Mouse (Mus musculus) embryonic facial prominence, embryonic 11.5 days (tissue): ENCODE results near the gene Pxmp2. TPM values are rescaled to one million over a fixed set of nuclear protein-coding genes. Genes with fewer than 3 reads are reported as not detected.
A peak's percentile ranks its signal among the peaks of the same experiment; 100 is the strongest.

Experiments
- ATAC-seq: fragments of 200-750 bp; cut with Nextera tagmentation; replicated peaks from 2 replicates; pipeline ENCODE4 v1.8.0; 2017; ENCODE audit warnings: low read depth; ENCODE audit not compliant: insufficient number of reproducible peaks, low FRiP score, low TSS enrichment
- DNase-seq: peaks from one replicate; pipeline ENCODE4 v3.0.0-alpha.2; 2015; ENCODE audit warnings: low spot score
- H3K27ac ChIP-seq: fragments of 300-500 bp; sonication (generic); replicated peaks from 2 replicates; pipeline ENCODE4 v1.5.1; 2014; ENCODE audit warnings: mild to moderate bottlenecking, low read depth, low read length, control low read depth
- H3K27me3 ChIP-seq: fragments of 300-500 bp; sonication (generic); 2 replicates; pipeline ENCODE4 v1.6.1; 2014; ENCODE audit warnings: mild to moderate bottlenecking, low read length, moderate library complexity, mixed read lengths; ENCODE audit not compliant: control insufficient read depth, insufficient read depth
- H3K36me3 ChIP-seq: fragments of 300-500 bp; sonication (generic); replicated peaks from 2 replicates; pipeline ENCODE4 v1.6.1; 2014; ENCODE audit warnings: low read depth, mild to moderate bottlenecking, low read length, moderate library complexity, mixed read lengths; ENCODE audit not compliant: control insufficient read depth, insufficient read depth
- H3K4me1 ChIP-seq: fragments of 300-500 bp; sonication (generic); 2 replicates; pipeline ENCODE4 v1.6.1; 2014; ENCODE audit warnings: low read length, mixed read lengths; ENCODE audit not compliant: control insufficient read depth, insufficient read depth
- H3K4me2 ChIP-seq: fragments of 300-500 bp; sonication (generic); 2 replicates; pipeline ENCODE4 v1.6.1; 2014; ENCODE audit warnings: low read depth, mild to moderate bottlenecking, control low read depth, low read length, moderate library complexity
- H3K4me3 ChIP-seq: fragments of 300-500 bp; sonication (generic); 2 replicates; pipeline ENCODE4 v1.5.1; 2014; ENCODE audit warnings: low read depth, low read length, control low read depth
- H3K9ac ChIP-seq: fragments of 300-500 bp; sonication (generic); replicated peaks from 2 replicates; pipeline ENCODE4 v1.6.1; 2014; ENCODE audit warnings: mild to moderate bottlenecking, control low read depth, low read length
- H3K9me3 ChIP-seq: fragments of 300-500 bp; sonication (generic); replicated peaks from 2 replicates; pipeline ENCODE4 v1.6.1; 2016; ENCODE audit warnings: mild to moderate bottlenecking, low read length, inconsistent platforms, mixed read lengths; ENCODE audit not compliant: control insufficient read depth
- WGBS: fragments of 180-500 bp; shearing (Covaris S2); extraction: QIAGEN DNeasy Blood & Tissue Kit; methylation state at CpG from one replicate; pipeline ENCODE4 v1.1.7; 2014; 5-methylcytosine and 5-hydroxymethylcytosine counted together
- polyA plus RNA-seq: library from polyadenylated mRNA; unstranded; fragments of >200 nt; fragmentation: Nextera tagmentation; extraction: Ambion mirVana; gene quantifications from 2 replicates; pipeline ENCODE4 v1.2.1, GENCODE M21; 2014

The Pxmp2 gene
- 7.8 and 9.7 TPM in 2 replicates for polyA plus RNA-seq

DNA sequence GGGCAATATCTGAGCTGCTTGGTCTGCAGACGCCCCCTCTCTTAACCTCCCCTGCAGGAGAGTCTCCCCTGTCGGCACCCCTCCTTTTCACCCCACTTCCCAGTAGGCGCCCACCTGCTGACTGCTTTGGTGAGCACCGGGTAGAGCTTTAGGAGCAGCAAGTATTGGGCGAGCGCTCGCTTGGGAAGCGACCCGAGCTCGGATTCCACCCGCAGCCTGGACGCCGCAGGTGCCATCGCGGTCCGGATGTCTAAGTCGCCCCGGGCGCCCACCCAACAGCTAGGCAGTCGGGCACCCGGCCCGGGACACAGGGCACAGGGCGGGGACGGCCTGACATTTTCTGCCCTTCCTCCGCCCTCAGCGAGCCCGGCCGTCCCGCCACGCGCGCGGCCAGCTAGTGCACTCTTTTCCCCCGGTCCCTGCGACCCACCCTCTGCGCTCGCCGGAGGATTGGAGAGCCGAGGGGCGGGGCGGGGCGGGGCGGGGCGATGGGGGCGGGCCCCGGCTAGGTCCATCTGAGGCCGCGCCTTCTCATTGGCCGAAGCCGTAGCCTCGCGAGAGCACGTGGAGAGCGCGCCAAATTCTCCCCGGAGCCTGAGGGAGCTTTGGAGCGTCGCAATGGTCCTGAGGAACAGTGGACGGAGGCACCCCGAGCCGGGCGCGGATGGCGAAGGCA lies at the start of gene Pxmp2, which contains the start of gene Pole:
TSS of gene Pxmp2 (minus strand) at position 417 of the 676 bp plus-strand sequence.
TSS of gene Pole (plus strand) at position 537 of the 676 bp plus-strand sequence.
- H3K4me1 ChIP-seq: no peaks in the 10 kb centered on the region
- peak within 1 kb of the TSS; percentile 66 for H3K4me3 ChIP-seq
- no peaks in the 10 kb centered on the region; the same call in 1 of the 2 replicates for H3K36me3 ChIP-seq
- WGBS: under 1% methylated on average over 55 of the region's 64 CpGs
- DNase-seq: peak; percentile 96
- peaks cover 8% of the 10 kb centered on the region; the same call in 1 of the 2 replicates for H3K27me3 ChIP-seq
- no peaks in the 10 kb centered on the region for H3K9me3 ChIP-seq
- H3K27ac ChIP-seq: peak within 1 kb of the TSS; percentile 38; the same call in 1 of the 2 replicates
- peak; percentile 96 for ATAC-seq
- peak within 1 kb of the TSS; percentile 90 for H3K4me2 ChIP-seq
- H3K9ac ChIP-seq: peak within 1 kb of the TSS; percentile 85

DNA sequence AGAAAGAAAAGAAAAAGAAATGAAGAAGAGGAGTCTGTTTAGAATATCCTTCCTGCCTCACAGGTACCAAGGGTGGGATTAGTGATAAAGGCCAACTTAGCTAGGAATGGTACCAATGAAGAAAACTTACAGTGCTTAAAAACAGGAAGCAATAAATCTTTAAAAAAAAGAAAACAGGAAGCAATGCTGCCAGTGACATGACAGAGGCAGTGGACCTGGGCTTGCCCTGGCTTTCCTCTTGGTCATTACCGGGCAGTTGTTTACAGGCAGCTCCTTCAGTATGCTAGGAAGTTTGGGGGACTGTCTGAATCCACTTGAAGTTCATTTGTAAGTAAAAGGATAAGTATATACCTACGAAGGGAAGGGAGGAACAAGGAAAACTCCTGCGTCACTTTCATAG lies 44.5 kb upstream of the Pxmp2 start:
- no peak overlapping the region for H3K9ac ChIP-seq
- H3K9me3 ChIP-seq: no peaks in the 10 kb centered on the region
- H3K36me3 ChIP-seq: peaks cover 12% of the 10 kb centered on the region
- no peak overlapping the region for H3K4me3 ChIP-seq
- H3K4me1 ChIP-seq: no peaks in the 10 kb centered on the region
- 91% methylated on average over 3 of the region's 3 CpGs for WGBS
- H3K4me2 ChIP-seq: no peak overlapping the region
- no peak for ATAC-seq
- no peak overlapping the region for H3K27ac ChIP-seq
- no peak for DNase-seq
- H3K27me3 ChIP-seq: no peaks in the 10 kb centered on the region

DNA sequence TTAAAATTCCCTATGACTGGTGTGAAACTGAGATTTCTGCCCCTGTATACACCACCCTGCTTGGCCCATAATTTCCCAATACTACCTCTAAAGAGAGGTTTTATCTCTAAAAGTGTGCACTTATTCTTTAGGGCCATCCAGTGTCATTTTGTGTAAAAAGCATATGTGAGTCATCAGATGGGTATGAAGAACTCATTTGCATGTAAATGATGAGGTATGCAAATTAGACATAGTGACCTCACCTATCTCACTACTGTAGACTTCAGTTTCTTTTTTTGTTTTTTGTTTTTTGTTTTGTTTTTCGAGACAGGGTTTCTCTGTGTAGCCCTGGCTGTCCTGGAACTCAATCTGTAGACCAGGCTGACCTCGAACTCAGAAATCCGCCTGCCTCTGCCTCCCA lies 27.1 kb upstream of the Pxmp2 start:
- Histone ChIP-seq H3K9ac (no peak overlapping the region), H3K36me3 (peaks cover 2% of the 10 kb centered on the region), H3K4me3 (no peak overlapping the region), H3K27ac (no peak overlapping the region), H3K9me3 (no peaks in the 10 kb centered on the region), H3K4me1 (no peaks in the 10 kb centered on the region), H3K4me2 (no peak overlapping the region), H3K27me3 (no peaks in the 10 kb centered on the region)
- DNase-seq (no peak), ATAC-seq (no peak)
- 87% methylated on average over 3 of the region's 3 CpGs for WGBS

DNA sequence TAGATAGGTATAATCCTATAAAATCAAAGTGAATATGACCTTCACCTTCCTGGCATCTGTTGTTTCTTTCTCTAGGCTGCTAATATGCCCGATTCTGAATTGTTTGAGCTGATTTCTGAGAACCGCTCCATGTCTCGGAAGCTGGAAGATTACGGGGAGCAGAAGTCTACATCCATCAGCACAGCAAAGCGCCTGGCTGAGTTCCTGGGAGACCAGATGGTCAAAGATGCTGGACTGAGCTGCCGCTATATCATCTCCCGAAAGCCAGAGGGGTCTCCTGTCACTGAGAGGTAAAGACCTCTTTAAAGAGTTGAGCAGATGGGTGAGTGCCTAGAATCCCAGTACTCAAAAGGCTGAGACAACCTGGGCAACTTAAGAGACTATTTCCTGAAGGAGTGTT lies 22.9 kb upstream of the Pxmp2 start:
- DNase-seq: no peak
- ATAC-seq: no peak
- H3K9ac ChIP-seq: no peak overlapping the region
- H3K9me3 ChIP-seq: no peaks in the 10 kb centered on the region
- H3K4me2 ChIP-seq: no peak overlapping the region
- WGBS: 94% methylated on average over 7 of the region's 7 CpGs
- H3K27me3 ChIP-seq: no peaks in the 10 kb centered on the region
- peaks cover 7% of the 10 kb centered on the region for H3K36me3 ChIP-seq
- H3K27ac ChIP-seq: no peak overlapping the region
- no peak overlapping the region for H3K4me3 ChIP-seq
- no peaks in the 10 kb centered on the region for H3K4me1 ChIP-seq

DNA sequence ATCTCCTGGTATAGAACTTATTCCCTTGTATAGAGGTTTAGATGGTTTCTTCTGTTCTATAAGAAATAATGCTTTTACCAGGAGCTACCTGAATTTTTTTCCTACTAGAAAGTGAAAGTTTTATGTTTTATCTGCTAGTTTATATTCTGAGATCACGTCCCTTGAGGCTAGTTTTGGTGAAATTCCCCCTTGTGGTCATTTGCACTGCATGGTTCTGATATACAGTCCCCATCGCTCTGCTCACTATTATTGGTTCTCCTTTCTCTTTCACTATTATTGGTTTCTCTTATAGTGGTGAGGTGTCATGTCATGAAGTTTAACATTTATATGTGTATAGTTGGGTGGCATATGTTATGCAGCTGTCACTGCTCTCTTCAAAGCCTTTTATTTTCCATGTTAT lies 14.6 kb upstream of the Pxmp2 start:
- Histone ChIP-seq H3K4me3 (no peak overlapping the region), H3K9me3 (no peaks in the 10 kb centered on the region), H3K9ac (no peak overlapping the region), H3K4me2 (no peak overlapping the region), H3K27me3 (no peaks in the 10 kb centered on the region), H3K36me3 (peaks cover 4% of the 10 kb centered on the region), H3K4me1 (no peaks in the 10 kb centered on the region), H3K27ac (no peak overlapping the region)
- ATAC-seq (no peak), DNase-seq (no peak)
- 96% methylated on average over 2 of the region's 2 CpGs for WGBS

DNA sequence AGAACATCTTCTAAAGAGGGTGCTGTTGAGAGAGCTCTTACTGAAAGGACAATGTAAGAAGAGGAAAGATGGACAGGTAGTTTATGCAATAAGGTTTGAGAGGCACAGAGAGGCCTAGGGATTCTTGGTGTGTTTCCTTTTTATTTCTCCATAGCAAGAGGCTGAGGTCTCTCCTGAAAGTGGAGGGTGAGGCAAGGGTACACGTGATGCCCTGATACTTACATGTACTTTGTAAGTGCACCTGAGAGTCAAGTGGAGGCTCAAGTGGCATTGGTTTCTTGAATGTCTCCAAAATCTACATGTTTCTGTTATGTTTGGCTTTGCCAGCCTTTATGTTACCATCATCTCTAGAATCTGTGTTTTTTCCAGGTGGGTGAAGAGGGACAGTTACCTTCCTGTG lies 10.7 kb upstream of the Pxmp2 start:
- Histone ChIP-seq H3K9me3 (no peaks in the 10 kb centered on the region), H3K4me1 (no peaks in the 10 kb centered on the region), H3K4me3 (no peak overlapping the region), H3K27me3 (no peaks in the 10 kb centered on the region), H3K9ac (no peak overlapping the region), H3K27ac (no peak overlapping the region), H3K4me2 (no peak overlapping the region), H3K36me3 (no peaks in the 10 kb centered on the region; the same call in none of the 2 replicates)
- WGBS: 86% methylated on average over 1 of the region's 1 CpGs
- ATAC-seq (no peak), DNase-seq (no peak)

DNA sequence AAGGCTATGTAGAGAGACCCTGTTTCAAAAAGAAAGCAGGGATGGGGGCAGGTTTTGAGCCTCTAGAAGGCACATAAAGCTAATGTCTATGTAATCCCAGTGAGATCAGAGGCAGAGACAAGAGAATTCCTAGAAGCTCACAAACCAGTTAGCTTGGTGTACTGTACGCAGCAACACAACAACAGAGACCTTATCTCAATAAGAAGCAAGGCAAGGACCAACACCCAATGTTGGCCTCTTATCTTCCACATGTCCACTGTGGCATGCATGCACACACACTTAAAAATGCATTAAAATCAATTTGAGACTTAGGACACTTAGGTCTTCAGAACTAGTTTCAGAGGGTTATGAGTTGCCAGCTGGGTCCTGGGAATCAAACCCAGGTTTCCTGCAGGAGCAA lies 5.7 kb upstream of the Pxmp2 start:
- Histone ChIP-seq H3K27ac (no peak overlapping the region), H3K9ac (no peak overlapping the region), H3K36me3 (no peaks in the 10 kb centered on the region; the same call in 1 of the 2 replicates), H3K4me1 (no peaks in the 10 kb centered on the region), H3K9me3 (no peaks in the 10 kb centered on the region), H3K4me2 (no peak overlapping the region), H3K27me3 (no peaks in the 10 kb centered on the region), H3K4me3 (no peak overlapping the region)
- 100% methylated on average over 1 of the region's 1 CpGs for WGBS
- DNase-seq (no peak), ATAC-seq (no peak)

DNA sequence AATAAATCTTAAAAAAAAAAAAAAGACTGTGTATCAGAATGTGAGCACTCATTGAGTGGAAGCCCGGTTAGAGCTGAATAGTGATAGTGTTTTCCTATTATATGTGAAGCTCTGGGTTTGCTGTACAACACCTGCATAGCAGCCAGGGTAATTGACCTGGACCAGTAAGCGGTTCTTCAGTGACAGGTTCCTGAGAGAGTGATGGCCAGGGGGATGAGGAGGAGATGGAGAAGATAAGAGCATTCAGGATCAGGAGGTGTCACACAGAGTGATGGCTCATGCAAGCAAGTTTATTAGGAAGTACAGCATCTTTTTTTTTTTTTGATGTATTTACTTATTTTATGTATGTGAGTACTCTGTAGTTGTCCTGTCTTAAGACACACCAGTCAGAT lies 1.1 kb upstream of the Pxmp2 start:
- WGBS: 71% methylated on average over 2 of the region's 2 CpGs
- peak overlapping the region; percentile 85 for H3K9ac ChIP-seq
- H3K4me2 ChIP-seq: peak overlapping the region; percentile 90
- ATAC-seq (no peak), DNase-seq (no peak)
- H3K4me3 ChIP-seq: peak overlapping the region; percentile 66
- H3K4me1 ChIP-seq: no peaks in the 10 kb centered on the region
- H3K27me3 ChIP-seq: peaks cover 8% of the 10 kb centered on the region; the same call in 1 of the 2 replicates
- no peaks in the 10 kb centered on the region; the same call in 1 of the 2 replicates for H3K36me3 ChIP-seq
- no peaks in the 10 kb centered on the region for H3K9me3 ChIP-seq
- H3K27ac ChIP-seq: no peak overlapping the region
